Mouse (Mus musculus): Measurements from ENCODE around the gene Hoxd9.

DNA sequence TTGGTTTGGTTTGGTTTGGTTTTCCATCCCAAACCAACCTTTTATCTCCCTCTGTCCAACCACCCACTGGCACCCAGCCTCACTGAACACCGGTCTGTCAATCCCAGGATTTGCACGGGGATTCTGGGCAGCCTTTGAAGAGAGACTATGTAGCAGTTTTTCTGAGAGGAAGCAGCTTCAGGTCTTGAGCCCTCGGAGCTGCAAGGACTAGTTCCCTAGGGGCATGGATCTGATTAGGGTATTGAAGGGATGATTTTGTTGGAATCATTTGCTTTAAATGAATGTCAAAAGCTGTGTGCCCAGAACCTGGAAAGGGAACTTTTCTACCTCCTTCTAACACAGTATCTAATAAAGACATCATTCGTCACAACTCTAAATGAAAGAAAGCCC lies 40.9 kb upstream of the Hoxd9 start:
- no peak for TF ChIP-seq POLR2A (IDR thresholded peaks at IDR 0.05; ENCODE audit: control insufficient read depth, extremely low read depth, insufficient read depth, low read length, poor library complexity)
- TF ChIP-seq CTCF (IDR thresholded peaks at IDR 0.05; ENCODE audit: borderline replicate concordance, control insufficient read depth, extremely low read depth, insufficient read depth, low read length, poor library complexity), result no peak

Data from thymus, adult 2 months (tissue).